Mouse (Mus musculus): ENCODE measurements around the gene Fam155a. TPM values are rescaled to one million over a fixed set of nuclear protein-coding genes. Genes with fewer than 3 reads are reported as not detected.

Gene Fam155a
- polyA plus RNA-seq, 1 experiment from 2014 or later = 0.96 TPM

- no peak for ATAC-seq
- WGBS = 82% methylated on average over 5 of the region's 5 CpGs
- H3K36me3 ChIP-seq (ENCODE audit: control insufficient read depth, insufficient read depth) = no peaks in the 10 kb centered on the region
- no peak overlapping the region for H3K9ac ChIP-seq (ENCODE audit: low read depth, low read length)
- no peak overlapping the region for H3K4me3 ChIP-seq (ENCODE audit: low read depth, low read length)
- H3K4me2 ChIP-seq (replicated peaks; ENCODE audit: low read depth) = no peak overlapping the region
- H3K27ac ChIP-seq (ENCODE audit: low read depth, low read length) = no peak overlapping the region
- no peaks in the 10 kb centered on the region for H3K4me1 ChIP-seq (replicated peaks; ENCODE audit: control insufficient read depth, insufficient read depth, low read length)
- H3K9me3 ChIP-seq (ENCODE audit: control insufficient read depth) = no peaks in the 10 kb centered on the region
- no peaks in the 10 kb centered on the region for H3K27me3 ChIP-seq (replicated peaks; ENCODE audit: control insufficient read depth, insufficient read depth, low read length)
- no peak for TF ChIP-seq CTCF (IDR thresholded peaks at IDR 0.05; ENCODE audit: low read depth)
Observed at GRCm38 (mm10) chr8:9535730-9536372, 235.1 kb downstream of the Fam155a start.

- Histone ChIP-seq H3K9ac (ENCODE audit: low read depth, low read length) (no peak overlapping the region), H3K27ac (ENCODE audit: low read depth, low read length) (no peak overlapping the region), H3K4me1 (replicated peaks; ENCODE audit: control insufficient read depth, insufficient read depth, low read length) (no peaks in the 10 kb centered on the region), H3K27me3 (replicated peaks; ENCODE audit: control insufficient read depth, insufficient read depth, low read length) (no peaks in the 10 kb centered on the region), H3K4me3 (ENCODE audit: low read depth, low read length) (no peak overlapping the region), H3K9me3 (ENCODE audit: control insufficient read depth) (no peaks in the 10 kb centered on the region), H3K4me2 (replicated peaks; ENCODE audit: low read depth) (no peak overlapping the region), H3K36me3 (ENCODE audit: control insufficient read depth, insufficient read depth) (no peaks in the 10 kb centered on the region)
- 81% methylated on average over 3 of the region's 3 CpGs for WGBS
- TF ChIP-seq CTCF (IDR thresholded peaks at IDR 0.05; ENCODE audit: low read depth) = no peak
- ATAC-seq = no peak
Observed at GRCm38 (mm10) chr8:9526515-9526914, 244.4 kb downstream of the Fam155a start.

DNA sequence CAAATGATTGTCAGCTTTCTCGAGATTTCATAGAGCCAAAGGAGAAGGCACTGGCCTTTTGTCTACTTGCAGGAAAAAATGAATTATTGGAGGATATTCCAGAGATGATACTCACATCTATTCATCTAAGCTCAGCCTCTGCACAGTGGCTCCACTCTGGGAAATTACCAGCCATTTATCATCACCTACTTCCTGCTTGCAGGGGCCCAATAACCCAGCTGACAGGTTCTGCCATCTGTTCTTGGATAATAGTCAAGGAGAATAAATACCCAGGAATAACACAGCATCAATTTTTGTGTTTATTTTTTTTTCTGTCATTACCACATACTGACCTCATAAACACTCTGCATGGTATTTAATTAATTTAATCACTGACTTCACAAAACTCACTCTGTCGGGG lies 249.4 kb downstream of the Fam155a start:
- ATAC-seq = no peak
- no peaks in the 10 kb centered on the region for H3K4me1 ChIP-seq (replicated peaks; ENCODE audit: control insufficient read depth, insufficient read depth, low read length)
- no peak overlapping the region for H3K27ac ChIP-seq (ENCODE audit: low read depth, low read length)
- no peak overlapping the region for H3K4me3 ChIP-seq (ENCODE audit: low read depth, low read length)
- no peaks in the 10 kb centered on the region for H3K9me3 ChIP-seq (ENCODE audit: control insufficient read depth)
- no peaks in the 10 kb centered on the region for H3K27me3 ChIP-seq (replicated peaks; ENCODE audit: control insufficient read depth, insufficient read depth, low read length)
- no peak overlapping the region for H3K9ac ChIP-seq (ENCODE audit: low read depth, low read length)
- no peak overlapping the region for H3K4me2 ChIP-seq (replicated peaks; ENCODE audit: low read depth)
- TF ChIP-seq CTCF (IDR thresholded peaks at IDR 0.05; ENCODE audit: low read depth) = no peak
- H3K36me3 ChIP-seq (ENCODE audit: control insufficient read depth, insufficient read depth) = no peaks in the 10 kb centered on the region
- WGBS = 63% methylated on average over 2 of the region's 2 CpGs

GRCm38 (mm10) chr8:9500751-9501150 lies 270.2 kb downstream of the Fam155a start:
- WGBS = 31% methylated on average over 6 of the region's 6 CpGs
- Histone ChIP-seq H3K27me3 (replicated peaks; ENCODE audit: control insufficient read depth, insufficient read depth, low read length) (no peaks in the 10 kb centered on the region), H3K9me3 (ENCODE audit: control insufficient read depth) (no peaks in the 10 kb centered on the region), H3K27ac (ENCODE audit: low read depth, low read length) (no peak overlapping the region), H3K36me3 (ENCODE audit: control insufficient read depth, insufficient read depth) (no peaks in the 10 kb centered on the region), H3K4me1 (replicated peaks; ENCODE audit: control insufficient read depth, insufficient read depth, low read length) (no peaks in the 10 kb centered on the region), H3K4me2 (replicated peaks; ENCODE audit: low read depth) (no peak overlapping the region), H3K4me3 (ENCODE audit: low read depth, low read length) (no peak overlapping the region), H3K9ac (ENCODE audit: low read depth, low read length) (no peak overlapping the region)
- no peak for TF ChIP-seq CTCF (IDR thresholded peaks at IDR 0.05; ENCODE audit: low read depth)
- no peak for ATAC-seq

- no peak for TF ChIP-seq CTCF (IDR thresholded peaks at IDR 0.05; ENCODE audit: low read depth)
- 18% methylated on average over 1 of the region's 1 CpGs for WGBS
- no peak for ATAC-seq
Observed at GRCm38 (mm10) chr8:9494225-9494598, 276.7 kb downstream of the Fam155a start.

DNA sequence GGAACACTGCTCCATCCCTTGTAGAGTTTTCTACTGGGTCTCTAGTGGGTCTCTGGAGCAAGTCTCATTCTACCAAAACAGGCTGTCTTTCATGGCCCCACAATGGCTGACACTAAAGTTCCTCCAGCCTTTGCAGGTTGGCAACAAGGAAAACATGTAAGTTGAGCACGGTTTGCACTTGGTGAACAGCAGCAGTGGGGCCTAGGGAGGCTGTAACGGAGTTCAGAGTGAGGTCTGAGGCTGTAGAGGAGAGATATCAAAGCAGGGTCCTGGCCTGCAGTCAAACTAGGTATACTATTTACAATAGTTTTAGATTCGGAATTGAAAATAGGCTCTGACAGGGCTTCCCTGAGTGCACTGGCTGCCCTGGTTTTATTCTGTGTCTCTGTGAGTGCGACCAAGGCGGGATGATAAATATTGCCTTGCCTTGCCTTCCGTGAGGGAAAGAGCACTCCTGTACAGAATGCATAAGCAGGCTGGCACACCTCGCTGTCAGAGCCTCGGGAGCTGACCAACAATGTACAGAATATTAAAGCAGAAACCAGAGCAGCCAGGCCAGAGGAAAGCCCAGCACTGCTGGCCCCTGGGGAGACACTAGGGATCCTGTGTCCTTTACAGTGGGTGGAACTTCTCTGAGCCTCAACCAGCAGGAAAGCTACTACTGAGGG lies 277.3 kb downstream of the Fam155a start:
- Histone ChIP-seq H3K9me3 (ENCODE audit: control insufficient read depth) (no peaks in the 10 kb centered on the region), H3K4me2 (replicated peaks; ENCODE audit: low read depth) (no peak overlapping the region), H3K9ac (ENCODE audit: low read depth, low read length) (no peak overlapping the region), H3K4me1 (replicated peaks; ENCODE audit: control insufficient read depth, insufficient read depth, low read length) (no peaks in the 10 kb centered on the region), H3K27me3 (replicated peaks; ENCODE audit: control insufficient read depth, insufficient read depth, low read length) (no peaks in the 10 kb centered on the region), H3K4me3 (ENCODE audit: low read depth, low read length) (no peak overlapping the region), H3K27ac (ENCODE audit: low read depth, low read length) (no peak overlapping the region), H3K36me3 (ENCODE audit: control insufficient read depth, insufficient read depth) (no peaks in the 10 kb centered on the region)
- no peak for ATAC-seq
- TF ChIP-seq CTCF (IDR thresholded peaks at IDR 0.05; ENCODE audit: low read depth) = no peak
- 40% methylated on average over 8 of the region's 8 CpGs for WGBS

More at GRCm38 (mm10) chr8:9494225-9494598, 276.7 kb downstream of the Fam155a start:
- no peaks in the 10 kb centered on the region for H3K36me3 ChIP-seq (ENCODE audit: control insufficient read depth, insufficient read depth)
- H3K4me1 ChIP-seq (replicated peaks; ENCODE audit: control insufficient read depth, insufficient read depth, low read length) = no peaks in the 10 kb centered on the region
- H3K9me3 ChIP-seq (ENCODE audit: control insufficient read depth) = no peaks in the 10 kb centered on the region
- no peak overlapping the region for H3K4me3 ChIP-seq (ENCODE audit: low read depth, low read length)
- no peak overlapping the region for H3K9ac ChIP-seq (ENCODE audit: low read depth, low read length)
- no peak overlapping the region for H3K4me2 ChIP-seq (replicated peaks; ENCODE audit: low read depth)
- H3K27me3 ChIP-seq (replicated peaks; ENCODE audit: control insufficient read depth, insufficient read depth, low read length) = no peaks in the 10 kb centered on the region
- H3K27ac ChIP-seq (ENCODE audit: low read depth, low read length) = no peak overlapping the region

All from intestine, postnatal 0 days (tissue).